Mouse (Mus musculus): ENCODE data around the gene Man2a2. TPM values are rescaled to one million over a fixed set of nuclear protein-coding genes. Genes with fewer than 3 reads are reported as not detected.

Gene Man2a2
- 41.7 TPM for polyA plus RNA-seq (2017; shearing (Covaris generic))

GRCm38 (mm10) chr7:80371041-80371751, at the start of gene Man2a2:
TSS of gene Man2a2 (minus strand) at chr7:80371375.

DNA sequence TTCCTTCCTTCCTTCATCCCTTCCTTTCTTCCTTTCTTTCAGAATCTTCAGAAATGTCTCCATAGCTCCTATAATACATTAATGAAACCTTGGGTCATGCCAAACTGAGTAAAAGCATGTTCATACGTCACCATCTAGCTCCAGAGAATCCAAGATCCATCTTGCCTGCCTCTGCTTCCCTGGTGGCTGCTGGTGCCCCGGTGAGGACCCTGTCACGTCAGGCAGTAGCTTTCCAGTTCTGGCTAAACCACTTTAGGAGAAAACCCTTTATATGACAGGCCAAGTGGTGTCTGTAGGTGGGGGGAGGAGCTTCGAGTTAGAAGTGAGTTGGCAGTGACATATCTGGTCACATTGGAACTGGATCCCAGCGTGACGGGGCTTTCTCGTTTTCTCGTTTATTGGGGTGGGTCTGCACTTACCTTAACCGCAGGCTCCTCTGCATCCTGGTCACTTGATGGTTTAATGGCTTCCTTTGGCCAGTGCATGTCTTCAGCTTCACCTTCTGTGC, 34.1 kb upstream of the Man2a2 start, which contains the start of gene Furin:
Gene Furin (minus strand): TSS at position 249 of the 508 bp plus-strand sequence.

GRCm38 (mm10) chr7:80387633-80388543, 16.7 kb upstream of the Man2a2 start, which contains the start of gene Fes:
TSS of gene Fes (minus strand) at chr7:80387946.

DNA sequence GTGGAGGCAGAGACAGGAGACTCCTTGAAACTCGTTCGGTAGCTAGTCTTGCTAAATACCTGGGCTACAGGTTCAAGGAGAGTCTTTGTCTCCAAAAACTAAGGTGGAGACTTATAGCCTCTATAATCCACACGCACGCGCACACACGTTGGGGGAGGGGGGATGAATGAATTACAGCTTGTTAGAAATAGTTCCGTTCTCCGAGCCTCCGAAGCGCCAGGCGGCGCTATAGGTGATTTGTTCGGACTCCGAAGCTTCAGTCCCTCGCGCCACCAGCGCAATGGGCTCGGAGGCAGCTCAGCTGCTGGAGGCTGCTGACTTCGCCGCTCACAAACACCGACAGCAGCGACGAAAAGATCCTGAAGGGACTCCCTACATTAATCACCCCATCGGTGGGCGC, 28.3 kb downstream of the Man2a2 start, which contains the start of gene Hddc3:
Gene Hddc3 (plus strand): TSS at position 247 of the 400 bp plus-strand sequence.

GRCm38 (mm10) chr7:80340793-80341192, 30.4 kb downstream of the Man2a2 start, which contains the start of gene Unc45a:
TSS of gene Unc45a (minus strand) at chr7:80341005.

DNA sequence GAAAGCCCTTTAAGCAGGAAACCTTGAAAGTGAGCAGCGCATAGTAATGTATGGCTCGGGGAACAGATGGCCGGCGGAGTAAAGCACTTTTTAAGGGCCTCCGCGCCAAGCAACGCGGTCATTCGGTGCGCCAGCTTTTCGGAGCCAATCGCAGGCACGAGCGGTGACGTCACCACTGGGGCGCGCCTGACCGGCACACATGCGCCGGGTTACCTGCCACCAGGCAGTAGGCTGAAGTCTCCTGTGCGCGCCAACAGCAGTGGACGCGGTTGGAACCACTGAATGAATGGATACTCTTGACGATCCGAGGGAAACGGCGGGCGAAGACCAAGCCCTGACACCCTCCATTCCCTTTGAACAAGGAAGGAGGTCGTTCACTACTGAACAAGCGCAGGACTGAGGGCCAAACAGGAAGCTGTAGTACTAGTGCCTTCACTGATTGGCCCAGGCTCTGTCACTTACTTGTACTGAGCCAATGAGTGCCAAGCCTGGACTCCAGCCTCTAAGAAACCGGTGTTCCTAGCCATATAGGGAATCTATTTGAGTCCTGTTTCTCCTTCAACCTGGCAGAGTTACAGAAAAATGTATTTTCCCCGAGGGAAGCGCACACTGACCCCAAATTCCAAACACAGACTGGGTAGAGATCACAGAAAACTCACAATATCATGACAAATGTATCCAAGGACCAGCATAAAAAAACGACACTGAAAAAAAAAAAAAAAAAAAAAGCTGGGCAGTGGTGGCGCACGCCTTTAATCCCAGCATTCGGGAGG, 46.9 kb downstream of the Man2a2 start, which contains the start of gene Rccd1:
Gene Rccd1 (minus strand): TSS at position 412 of the 773 bp plus-strand sequence.

Other genes starting within 250 kb of the Man2a2 start
- gene Sema4b, start 184.5 kb downstream of the Man2a2 start, polyA plus RNA-seq (2017; shearing (Covaris generic)) = 22.8 TPM
- gene Cib1, start 138.6 kb downstream of the Man2a2 start, polyA plus RNA-seq (2017; shearing (Covaris generic)) = 150 TPM
- 9.4 TPM for gene Gdpgp1, start 138.5 kb downstream of the Man2a2 start, polyA plus RNA-seq (2017; shearing (Covaris generic))
- gene Ttll13, start 125.0 kb downstream of the Man2a2 start, polyA plus RNA-seq (2017; shearing (Covaris generic)) = 0.16 TPM
- 62.5 TPM for gene Ngrn, start 110.2 kb downstream of the Man2a2 start, polyA plus RNA-seq (2017; shearing (Covaris generic))
- gene Vps33b, start 101.7 kb downstream of the Man2a2 start, polyA plus RNA-seq (2017; shearing (Covaris generic)) = 48.4 TPM
- 8.3 TPM for gene Prc1, start 76.9 kb downstream of the Man2a2 start, polyA plus RNA-seq (2017; shearing (Covaris generic))
- 29.8 TPM for gene Rccd1, start 46.9 kb downstream of the Man2a2 start, polyA plus RNA-seq (2017; shearing (Covaris generic))
- gene Unc45a, start 30.4 kb downstream of the Man2a2 start, polyA plus RNA-seq (2017; shearing (Covaris generic)) = 79.8 TPM
- 7.6 TPM for gene Hddc3, start 28.3 kb downstream of the Man2a2 start, polyA plus RNA-seq (2017; shearing (Covaris generic))
- 1.2 TPM for gene Fes, start 16.6 kb upstream of the Man2a2 start, polyA plus RNA-seq (2017; shearing (Covaris generic))
- 64.2 TPM for gene Furin, start 34.1 kb upstream of the Man2a2 start, polyA plus RNA-seq (2017; shearing (Covaris generic))
- 6.6 TPM for gene Blm, start 163.7 kb upstream of the Man2a2 start, polyA plus RNA-seq (2017; shearing (Covaris generic))